Mouse (Mus musculus) layer of hippocampus, adult 18-20 months (tissue): ENCODE results near the gene Cat. TPM values are rescaled to one million over a fixed set of nuclear protein-coding genes. Genes with fewer than 3 reads are reported as not detected.

ENCODE experiments used
- DNase-seq, 2 experiments: peaks; one replicate each; pipeline ENCODE4 v3.0.0; 2022; ENCODE audit warnings: low spot score in 2 of 2
- long read RNA-seq: library from polyadenylated mRNA; stranded (forward); transcript quantifications from one replicate; pipeline ENCODE4 v2.0.0, GENCODE M21; 2021
- total RNA-seq, 2 experiments: library from RNA; stranded (reverse); gene quantifications; 2 replicates each; pipeline ENCODE4 v1.2.3; 2021

The Cat gene
- 10 to 100 TPM; 53.3 to 53.5 TPM for total RNA-seq
- long read RNA-seq, transcript Cat-201 (13 exons, 2,613 nt): major isoform, 72 of 75 reads
- long read RNA-seq, partial matches to known transcripts: 3 of 75 reads
- long read RNA-seq, other reads (novel, unspliced or antisense): 0 of 75 reads

- peak; percentile 94 to 98 for DNase-seq
Observed at GRCm38 (mm10) chr2:103484617-103485401, at the start of gene Cat. Gene Cat, minus strand, starts transcription at chr2:103485160.

- no peak for DNase-seq
Observed at GRCm38 (mm10) chr2:103525596-103525995, 40.6 kb upstream of the Cat start.

- no peak for DNase-seq
Observed at GRCm38 (mm10) chr2:103516472-103516871, 31.5 kb upstream of the Cat start.

GRCm38 (mm10) chr2:103515513-103516180 lies 30.7 kb upstream of the Cat start:
- DNase-seq: no peak

GRCm38 (mm10) chr2:103512066-103512795 lies 27.3 kb upstream of the Cat start:
- DNase-seq: no peak

GRCm38 (mm10) chr2:103511631-103512030 lies 26.7 kb upstream of the Cat start:
- no peak for DNase-seq

- no peak for DNase-seq
Observed at GRCm38 (mm10) chr2:103511042-103511441, 26.1 kb upstream of the Cat start.

- no peak for DNase-seq
Observed at GRCm38 (mm10) chr2:103507651-103508050, 22.7 kb upstream of the Cat start.

- DNase-seq: no peak
Observed at GRCm38 (mm10) chr2:103505956-103506355, 21.0 kb upstream of the Cat start.

- DNase-seq: no peak
Observed at GRCm38 (mm10) chr2:103504463-103504862, 19.5 kb upstream of the Cat start.

GRCm38 (mm10) chr2:103500769-103501168 lies 15.8 kb upstream of the Cat start:
- no peak for DNase-seq

GRCm38 (mm10) chr2:103495633-103496418 lies 10.9 kb upstream of the Cat start:
- no peak for DNase-seq

GRCm38 (mm10) chr2:103493827-103494226 lies 8.9 kb upstream of the Cat start:
- DNase-seq: no peak

GRCm38 (mm10) chr2:103492526-103492925 lies 7.6 kb upstream of the Cat start:
- DNase-seq: no peak

- peak in 1 of 2 experiments; percentile 11 for DNase-seq
Observed at GRCm38 (mm10) chr2:103483986-103484520, 907 bp downstream of the Cat start.

GRCm38 (mm10) chr2:103483289-103483985 lies 1.5 kb downstream of the Cat start:
- no peak for DNase-seq

- DNase-seq: no peak
Observed at GRCm38 (mm10) chr2:103481314-103482231, 3.4 kb downstream of the Cat start.

- no peak for DNase-seq
Observed at GRCm38 (mm10) chr2:103480871-103481270, 4.1 kb downstream of the Cat start.

GRCm38 (mm10) chr2:103480240-103480639 lies 4.7 kb downstream of the Cat start:
- no peak for DNase-seq
